Mouse (Mus musculus): ENCODE data around the gene Aak1. TPM values are rescaled to one million over a fixed set of nuclear protein-coding genes. Genes with fewer than 3 reads are reported as not detected.
A peak's percentile ranks its signal among the peaks of the same experiment; 100 is the strongest.

Gene Aak1
- total RNA-seq, 2 experiments from 2014 or later: 26.9 to 29.6 TPM

DNA sequence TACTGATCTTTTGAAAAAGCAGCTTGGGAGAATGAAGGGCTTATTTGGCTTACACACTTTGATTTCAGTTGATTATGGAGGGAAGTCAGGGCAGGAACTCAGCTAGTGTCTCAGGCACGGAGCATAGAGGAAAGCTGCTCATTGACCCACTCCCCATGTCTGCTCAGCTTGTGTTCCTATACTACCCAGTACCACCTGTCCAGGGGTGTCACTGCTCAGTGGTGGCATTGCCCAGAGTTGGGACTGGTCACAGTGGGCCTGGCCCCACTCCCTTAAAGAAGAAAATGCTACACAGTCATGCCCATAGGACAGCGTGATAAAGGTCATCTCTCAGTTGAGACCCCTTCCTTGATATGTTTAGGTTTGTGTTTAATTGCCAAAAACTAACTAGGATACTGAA lies 34.9 kb downstream of the Aak1 start:
- intact Hi-C loops (cut with DNase I): no loop called here
- DNase-seq: no peak

DNA sequence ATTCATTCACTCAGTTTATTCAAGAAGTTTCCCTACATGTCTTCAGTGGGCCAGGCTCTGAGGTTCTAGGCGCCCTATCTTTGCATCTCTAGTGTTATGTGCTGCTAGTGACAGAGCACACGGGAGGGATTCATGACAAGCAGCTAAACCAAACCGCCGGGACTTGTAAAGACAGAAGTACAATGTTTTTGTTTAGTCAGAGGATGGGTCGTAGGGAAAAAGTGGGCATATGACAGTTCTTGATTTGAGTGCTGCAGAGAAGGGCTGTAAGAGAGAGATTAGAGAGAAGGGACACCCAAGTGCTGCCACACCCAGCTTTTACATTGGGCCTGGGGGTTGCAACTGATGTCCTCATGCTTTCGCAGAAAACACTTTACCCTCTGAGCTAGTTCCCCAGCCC lies 35.4 kb downstream of the Aak1 start:
- intact Hi-C loops (cut with DNase I): no loop called here
- DNase-seq: no peak

DNA sequence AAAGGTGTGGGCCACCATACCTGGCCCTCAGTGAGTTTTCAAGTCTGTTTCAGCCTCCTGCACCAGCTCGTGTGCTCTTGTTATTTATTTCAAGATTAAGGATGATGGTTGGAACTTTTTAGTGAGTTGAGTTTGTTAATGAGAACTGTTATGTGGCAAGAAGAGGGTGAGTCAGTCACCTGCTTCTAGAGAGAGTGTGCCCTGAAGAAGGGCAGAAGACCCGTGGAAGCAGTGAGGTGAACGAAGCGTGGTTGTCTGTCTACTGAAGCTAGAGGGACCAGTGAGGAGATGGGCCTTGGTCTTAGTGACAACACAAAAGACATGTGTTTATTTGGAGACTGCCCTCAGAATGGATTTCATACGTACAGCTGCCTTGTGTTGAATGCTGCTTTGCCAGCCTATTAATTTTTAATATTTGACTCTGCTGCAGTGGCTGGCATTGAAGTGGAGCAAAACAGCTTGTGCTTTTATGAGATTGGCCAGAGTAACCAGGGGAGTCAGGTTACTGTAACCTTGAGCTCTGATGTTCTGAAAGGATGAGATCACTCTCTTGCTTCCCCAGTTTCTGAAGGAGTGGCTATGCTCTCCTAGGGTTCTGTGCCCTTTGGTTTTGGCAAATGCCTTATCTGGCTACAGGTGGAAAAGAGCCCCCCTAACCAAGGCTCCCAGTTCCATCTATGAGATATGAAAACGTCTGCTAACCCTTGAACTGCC lies 36.7 kb downstream of the Aak1 start:
- no peak for DNase-seq

DNA sequence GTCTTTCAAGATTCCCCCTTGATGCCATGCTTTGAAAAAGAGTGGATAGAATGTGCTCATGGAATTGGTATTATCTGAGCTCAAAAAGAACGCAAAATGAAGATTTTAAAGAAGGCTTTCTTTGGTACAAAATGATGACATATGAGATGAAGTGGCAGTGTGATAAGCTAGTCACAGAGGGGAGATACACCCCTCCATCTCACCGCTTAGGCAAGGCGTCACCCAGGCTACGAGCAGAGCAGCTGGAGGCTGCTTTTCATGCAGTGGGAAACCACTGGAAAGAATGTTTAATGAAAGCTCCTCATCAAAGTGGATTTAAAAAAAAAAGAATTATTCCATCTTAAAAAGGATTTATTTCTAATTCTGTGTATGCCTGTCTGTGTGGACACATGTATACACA lies 37.5 kb downstream of the Aak1 start:
- intact Hi-C loops (cut with DNase I): no loop called here

More for the DNA sequence above, 36.7 kb downstream of the Aak1 start:
- intact Hi-C loops (cut with DNase I): no loop called here

DNA sequence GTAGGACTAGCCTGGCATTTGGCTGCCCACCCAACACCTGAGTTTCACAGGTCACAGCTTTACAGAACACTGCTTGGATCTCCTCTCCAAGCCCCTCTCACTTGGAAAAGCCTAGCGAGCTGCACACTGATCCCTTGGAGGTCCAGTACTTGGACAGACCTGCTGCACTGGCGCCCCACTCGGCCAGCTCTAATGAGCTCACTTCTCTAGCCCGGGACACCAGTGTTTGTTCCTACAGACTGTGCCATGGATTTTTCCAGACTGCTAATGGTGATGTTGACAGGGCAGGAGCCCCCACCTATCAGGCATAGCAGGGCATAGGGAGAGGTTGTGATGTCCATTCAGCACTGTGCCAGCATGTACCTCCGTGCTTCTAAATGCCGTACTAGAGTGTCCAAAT lies 48.2 kb downstream of the Aak1 start:
- intact Hi-C loops (cut with DNase I): no loop called here
- no peak for DNase-seq

More for the DNA sequence above, 37.5 kb downstream of the Aak1 start:
- no peak for DNase-seq

DNA sequence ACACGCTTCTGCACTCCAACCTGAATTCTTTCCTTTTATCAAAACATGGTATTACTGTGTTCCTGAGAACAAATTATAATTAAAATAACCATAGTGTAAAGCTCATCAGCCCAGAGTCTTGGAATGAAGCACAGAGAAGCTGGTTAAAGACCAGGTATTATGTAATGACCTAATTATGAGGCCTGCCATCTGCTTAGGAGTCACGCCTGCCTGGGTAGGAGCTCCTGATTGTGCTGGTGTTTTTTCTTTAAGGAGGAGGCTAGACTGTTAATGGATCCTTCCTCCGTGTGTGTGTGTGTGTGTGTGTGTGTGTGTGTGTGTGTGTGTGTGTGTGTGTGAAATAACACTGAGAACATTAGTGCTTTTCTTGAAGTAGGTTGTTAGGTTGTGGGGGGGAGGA lies 49.7 kb downstream of the Aak1 start:
- DNase-seq: no peak
- intact Hi-C loops (cut with DNase I): no loop called here

DNA sequence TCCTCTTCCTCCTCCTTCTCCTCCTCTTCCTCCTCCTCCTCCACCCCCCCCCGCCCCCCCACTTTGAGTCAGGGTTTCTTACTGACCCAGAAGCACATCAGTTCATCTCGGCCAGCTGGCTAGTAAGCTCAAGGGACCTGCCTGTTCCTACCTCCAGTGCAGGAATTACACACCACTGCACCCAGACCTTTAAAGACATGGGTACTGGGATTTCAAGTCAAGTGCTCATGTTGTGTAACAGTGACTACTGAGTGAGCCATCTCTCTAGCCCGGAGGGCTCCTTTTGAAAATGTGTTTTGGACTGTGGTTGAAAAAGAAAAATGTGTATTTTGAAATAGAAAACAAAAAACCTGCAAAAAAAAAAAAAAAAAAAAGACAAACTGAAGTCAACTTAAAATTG lies 50.6 kb downstream of the Aak1 start:
- no peak for DNase-seq
- intact Hi-C loops (cut with DNase I): no loop called here

DNA sequence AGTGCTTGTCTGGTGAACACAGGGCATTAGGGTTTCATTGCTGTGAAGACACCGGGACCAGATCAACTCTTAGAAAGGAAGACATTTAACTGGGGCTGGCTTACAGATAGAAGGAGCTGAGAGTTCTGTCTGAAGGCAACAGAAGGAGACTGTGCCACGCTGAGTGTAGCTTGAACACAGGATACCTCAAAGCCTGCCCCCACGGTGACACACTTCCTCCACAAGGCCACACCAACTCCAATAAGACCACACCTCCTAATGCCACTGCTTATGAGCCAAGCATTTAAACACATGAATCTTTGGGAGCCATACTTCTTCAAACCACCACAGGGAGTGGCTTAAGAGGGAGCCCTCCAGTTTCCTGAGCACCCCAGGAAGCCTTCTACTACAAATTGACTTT lies 51.2 kb downstream of the Aak1 start:
- DNase-seq: no peak
- intact Hi-C loops (cut with DNase I): no loop called here

DNA sequence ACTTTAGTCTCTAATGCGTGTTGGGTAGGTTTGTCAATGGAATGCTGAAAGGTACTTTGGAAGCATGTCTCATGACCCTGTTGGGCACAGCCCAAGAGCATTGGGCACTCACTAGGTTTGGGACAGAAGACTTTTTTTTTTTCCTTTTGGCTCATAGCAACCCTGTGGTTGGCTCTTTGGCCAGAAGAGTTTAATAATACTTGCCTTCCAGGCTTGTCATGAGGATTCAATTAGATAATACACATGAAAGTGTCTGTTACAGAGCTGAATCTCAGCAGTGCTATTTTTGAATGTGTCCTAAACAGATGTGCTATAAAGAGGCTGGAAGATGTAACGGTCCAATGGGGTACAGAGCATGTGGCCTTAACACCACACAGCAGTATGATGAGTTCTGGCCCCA lies 56.2 kb downstream of the Aak1 start:
- intact Hi-C loops (cut with DNase I): no loop called here

DNA sequence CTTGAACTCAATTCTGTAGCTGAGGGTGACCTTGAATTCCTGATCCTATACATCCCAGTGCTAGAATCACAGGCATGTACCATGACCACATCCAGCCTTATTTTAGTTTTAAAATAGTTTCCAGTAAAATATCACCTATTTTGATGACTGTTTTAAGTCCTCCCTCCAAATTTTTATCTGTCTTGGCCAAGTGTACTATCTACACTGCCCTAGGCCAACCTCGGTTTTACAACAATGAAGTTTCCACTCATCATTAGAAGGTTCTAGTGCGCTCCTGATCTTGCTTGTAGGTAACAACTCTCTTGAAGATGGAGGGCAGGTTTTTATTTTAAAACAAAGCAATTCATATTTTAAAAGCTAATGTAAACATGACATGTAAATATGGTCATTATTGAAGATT lies 57.9 kb downstream of the Aak1 start:
- DNase-seq: no peak
- intact Hi-C loops (cut with DNase I): no loop called here

More for the DNA sequence above, 56.2 kb downstream of the Aak1 start:
- DNase-seq: no peak

DNA sequence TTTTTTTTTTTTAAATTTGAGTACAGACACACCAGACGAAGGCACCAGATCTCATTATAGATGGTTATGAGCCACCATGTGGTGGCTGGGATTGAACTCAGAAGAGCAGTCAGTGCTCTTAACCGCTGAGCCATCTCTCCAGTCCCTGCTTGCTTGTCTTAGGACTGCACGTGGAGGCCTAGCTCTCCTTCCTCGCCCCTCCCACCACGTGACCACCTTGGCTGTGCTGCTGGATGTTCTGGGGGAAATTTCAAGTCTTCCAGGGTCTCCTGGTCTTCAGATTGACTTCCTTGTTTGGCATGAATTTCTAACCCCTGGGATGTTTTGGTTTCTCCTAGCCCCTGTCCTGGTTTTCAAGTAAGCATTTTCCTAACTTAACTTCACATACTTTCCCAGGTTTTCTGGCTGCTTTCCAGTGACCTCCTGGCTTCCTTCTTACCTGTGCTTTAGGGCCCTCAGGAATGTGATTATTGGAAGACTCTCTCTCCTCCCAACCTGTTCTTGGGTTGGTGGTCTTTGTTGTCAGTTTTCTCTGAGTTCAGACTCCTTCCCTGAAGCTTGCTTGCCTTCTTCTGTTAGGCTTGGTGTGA lies 59.3 kb downstream of the Aak1 start:
- DNase-seq: no peak
- intact Hi-C loops (cut with DNase I): no loop called here

DNA sequence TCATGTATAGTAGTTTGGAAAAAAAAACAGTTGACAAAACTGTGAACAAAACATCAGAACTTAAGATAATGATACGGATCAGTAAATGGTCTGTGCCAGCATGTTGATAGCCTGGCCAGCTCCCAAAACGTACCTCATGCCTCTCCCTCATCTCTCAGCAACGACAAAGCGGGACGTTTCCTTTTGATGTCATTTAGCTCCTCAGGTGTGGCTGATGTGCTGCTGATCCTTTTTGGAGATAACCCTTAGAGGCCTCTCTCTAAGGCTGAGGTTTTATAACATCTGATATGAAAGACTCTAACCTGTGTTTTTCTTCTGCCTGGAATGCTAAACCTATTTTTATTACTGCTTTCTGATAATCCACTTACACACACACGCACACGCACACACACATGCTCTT lies 60.6 kb downstream of the Aak1 start:
- intact Hi-C loops (cut with DNase I): loop anchor here (5.0 kb wide), 1 partner anchor 43 kb away; no protein-coding TSS in a partner anchor
- no peak for DNase-seq

DNA sequence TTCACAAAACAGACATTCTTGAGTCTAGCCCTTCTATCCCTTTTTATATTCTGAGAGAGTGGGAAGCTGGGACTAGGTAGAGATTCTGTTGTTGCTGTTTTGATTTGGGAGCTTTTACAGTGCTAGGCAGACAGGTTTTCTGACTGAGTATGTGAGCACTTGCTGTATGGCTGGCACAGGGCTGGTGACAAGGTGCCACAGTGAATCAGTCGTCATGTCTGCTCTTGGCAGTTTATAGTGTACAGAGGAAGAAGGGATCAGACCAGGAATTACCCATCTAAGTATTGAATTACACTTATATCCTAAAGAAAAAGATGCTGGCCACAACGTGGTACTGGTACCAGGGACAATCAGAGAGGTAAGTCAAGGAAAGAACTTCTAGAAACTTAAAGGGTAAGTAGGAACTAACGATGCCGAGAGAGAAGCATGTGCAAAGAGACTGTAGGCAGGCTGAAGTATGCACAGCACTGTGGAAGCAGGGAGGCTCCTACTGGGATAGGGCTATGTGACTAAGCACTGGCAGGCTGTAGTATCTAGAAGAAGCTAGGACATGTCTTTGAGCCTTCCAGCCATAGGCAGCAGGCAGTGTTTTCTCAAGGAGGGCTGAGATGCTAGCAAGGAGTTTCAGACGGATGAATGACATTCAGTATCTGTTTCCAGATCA lies 67.0 kb downstream of the Aak1 start:
- DNase-seq: no peak
- intact Hi-C loops (cut with DNase I): no loop called here

DNA sequence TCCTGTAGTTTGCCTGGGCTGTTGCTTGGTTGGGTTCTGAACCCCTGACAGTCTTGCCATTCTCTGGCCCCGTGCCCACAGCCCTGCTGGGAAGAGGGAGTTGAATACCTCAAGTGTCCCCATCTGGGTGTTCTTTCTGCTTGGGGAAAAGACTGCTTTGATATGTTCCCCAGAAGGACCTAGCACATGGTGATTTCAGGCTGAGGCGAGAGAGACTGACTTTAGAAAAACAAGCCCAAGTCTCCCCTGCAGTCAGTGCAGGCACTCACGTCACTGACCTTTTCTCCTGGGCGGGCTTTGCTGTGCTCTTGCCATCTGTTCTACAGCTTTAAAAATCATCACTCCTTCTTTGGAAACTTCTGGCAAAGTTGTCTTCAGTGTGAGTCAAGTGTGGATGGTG lies 67.9 kb downstream of the Aak1 start:
- intact Hi-C loops (cut with DNase I): no loop called here
- DNase-seq: peak; percentile 17 to 23

DNA sequence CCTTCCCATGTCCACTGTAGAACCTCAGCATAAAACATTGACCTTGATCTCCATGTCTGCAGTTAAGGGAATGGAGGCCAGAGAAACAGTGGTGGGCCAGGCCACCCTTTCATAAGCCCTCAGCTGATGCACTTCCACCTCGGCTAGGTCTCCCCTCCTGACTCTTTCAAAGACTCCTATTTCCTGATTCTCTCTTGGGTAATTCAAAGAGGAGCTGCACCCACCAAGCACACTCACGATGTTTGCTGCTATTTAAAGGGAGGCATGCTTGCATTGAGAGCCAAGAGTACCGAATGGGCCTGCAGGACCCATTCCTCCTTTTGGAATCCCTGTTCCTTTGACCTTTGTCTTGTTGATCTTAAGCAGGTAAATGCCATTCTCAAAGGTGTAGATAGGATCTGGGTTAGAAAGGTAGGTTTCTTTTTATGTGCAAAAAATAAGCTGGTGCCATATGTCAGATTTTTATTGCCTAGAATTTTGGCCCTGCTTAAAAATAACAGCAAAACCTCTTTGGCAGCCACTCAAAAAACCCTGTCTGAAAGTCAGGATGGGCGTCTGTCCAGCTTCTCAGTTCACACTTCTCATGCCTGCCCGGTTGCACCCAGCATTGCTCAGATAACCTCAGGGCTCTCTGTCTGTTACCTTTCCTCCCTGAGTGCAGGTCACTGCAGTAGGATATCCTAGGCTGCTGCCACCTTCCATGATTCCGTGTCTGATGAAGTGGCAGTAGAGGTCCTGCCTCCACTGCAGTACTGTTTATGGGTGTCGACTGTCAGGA lies 68.9 kb downstream of the Aak1 start:
- DNase-seq: peak; percentile 21 to 48
- intact Hi-C loops (cut with DNase I): no loop called here

DNA sequence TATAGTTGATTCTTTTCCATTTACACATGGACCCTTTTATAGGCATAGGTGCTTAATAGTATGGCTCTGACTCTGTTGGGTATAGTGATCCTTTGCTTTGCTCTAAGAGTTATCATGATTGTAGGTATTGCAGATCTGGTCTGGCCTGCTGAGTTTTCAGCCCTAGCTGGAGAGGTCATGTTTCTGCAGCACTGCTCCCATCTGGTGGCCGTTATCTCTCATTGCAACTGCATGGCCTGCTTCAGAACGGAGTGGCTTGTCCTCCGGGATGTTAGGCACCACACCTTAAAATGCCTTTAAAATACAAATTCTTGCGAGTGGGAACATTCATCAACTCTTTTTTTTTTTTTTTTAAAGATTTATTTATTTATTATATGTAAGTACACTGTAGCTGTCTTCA lies 72.6 kb downstream of the Aak1 start:
- intact Hi-C loops (cut with DNase I): loop anchor here (1.0 to 5.0 kb wide), 3 partner anchors 73 to 175 kb away; partner anchors contain the start of gene Aak1
- peak; percentile 43 to 45 for DNase-seq

DNA sequence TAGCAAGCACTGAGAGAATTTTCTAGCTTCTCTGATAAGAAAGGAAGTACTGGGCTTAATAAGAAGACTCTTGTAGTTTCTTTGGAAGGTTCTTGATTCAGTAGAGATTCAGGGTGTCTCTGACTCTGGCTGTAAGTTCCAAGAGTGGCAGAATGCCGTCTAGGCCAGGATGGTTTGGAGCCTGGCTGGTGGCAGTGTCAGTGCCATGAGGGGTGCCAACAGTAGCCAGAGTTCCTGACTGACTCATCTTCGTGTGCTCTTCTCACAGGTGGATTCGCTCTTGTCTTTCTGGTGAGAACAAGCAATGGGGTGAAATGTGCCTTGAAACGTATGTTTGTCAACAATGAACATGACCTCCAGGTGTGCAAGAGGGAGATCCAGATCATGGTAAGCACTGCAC lies 75.4 kb downstream of the Aak1 start:
- DNase-seq: no peak
- intact Hi-C loops (cut with DNase I): loop anchor here (5.0 kb wide), 1 partner anchor 177 kb away; no protein-coding TSS in a partner anchor

DNA sequence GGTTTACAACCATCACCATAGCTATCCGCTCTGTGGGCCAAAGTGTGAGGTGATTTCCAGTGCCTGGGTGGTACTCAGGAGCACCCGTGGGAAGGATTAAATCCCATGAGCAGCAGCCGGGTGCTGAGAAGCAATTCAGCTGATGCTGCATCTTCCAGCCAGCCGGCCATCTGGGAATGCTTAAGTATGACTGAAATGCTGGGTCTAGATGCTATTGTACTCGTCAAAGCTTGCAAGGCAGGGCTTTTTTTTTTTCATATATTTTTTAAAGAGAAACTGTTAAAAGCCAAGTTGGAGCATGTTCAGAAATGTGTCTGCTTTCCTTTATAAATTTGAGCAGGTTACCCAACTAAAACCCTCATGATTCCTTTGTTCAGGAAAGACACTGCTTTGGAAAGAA lies 85.2 kb downstream of the Aak1 start:
- DNase-seq: no peak
- intact Hi-C loops (cut with DNase I): no loop called here

DNA sequence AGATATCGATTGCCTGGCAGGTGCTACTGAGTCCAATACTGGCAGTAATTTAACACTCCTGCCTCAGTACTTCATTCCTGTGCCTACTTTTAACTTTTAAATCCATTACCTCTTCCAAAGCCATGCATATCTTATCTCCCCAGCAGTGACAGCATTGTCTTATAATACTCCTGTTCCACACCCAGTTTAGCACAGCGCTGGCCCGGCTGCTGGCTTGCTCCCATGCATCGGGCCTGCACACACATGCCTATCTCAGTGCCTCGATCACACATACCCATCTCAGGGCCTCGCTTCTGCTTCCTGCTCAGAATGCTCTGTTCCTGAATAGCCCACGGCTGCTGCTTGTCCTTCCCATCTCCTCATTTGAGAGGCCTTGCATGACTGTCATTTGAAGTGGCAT lies 90.5 kb downstream of the Aak1 start:
- intact Hi-C loops (cut with DNase I): no loop called here
- DNase-seq: no peak

DNA sequence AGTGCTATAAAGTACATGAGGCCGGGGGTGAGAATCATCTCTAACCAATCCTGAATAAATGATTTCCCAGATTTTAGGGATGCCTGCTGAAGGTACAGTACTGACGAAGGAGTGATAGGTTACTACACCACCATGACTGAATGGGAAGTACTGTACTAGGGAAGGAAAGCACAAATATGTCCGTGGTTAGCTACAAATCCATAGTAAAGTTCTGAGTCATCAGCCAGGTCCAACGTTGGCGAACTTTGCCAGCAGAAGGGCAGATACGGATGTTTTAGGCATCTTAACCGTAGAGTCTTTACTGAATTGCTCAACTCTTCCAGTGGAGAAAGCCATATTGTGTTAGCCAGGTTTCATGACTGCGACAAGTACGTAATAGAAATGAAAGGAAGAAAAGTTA lies 91.6 kb downstream of the Aak1 start:
- no peak for DNase-seq
- intact Hi-C loops (cut with DNase I): no loop called here

DNA sequence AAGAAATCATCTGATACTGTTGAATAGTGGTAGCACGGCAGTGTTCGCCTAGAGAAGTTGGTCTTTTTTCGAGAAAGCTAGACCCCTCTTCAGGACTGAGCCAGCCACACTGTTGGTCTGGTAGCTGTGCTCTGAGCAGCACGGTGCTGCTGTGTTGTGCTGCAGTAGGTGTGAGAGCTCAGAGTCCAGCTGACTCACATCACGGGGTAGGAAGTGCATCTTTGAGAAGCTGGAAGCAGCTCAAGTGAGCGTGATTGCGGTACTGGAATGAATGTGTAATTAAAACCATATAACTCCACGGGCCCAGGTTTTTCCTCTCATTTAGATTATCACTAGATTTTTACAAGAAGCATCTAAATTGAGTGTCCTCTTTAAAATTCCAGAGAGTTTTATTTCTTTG lies 97.8 kb downstream of the Aak1 start:
- DNase-seq: no peak
- intact Hi-C loops (cut with DNase I): no loop called here
